Comparison of ENCODE assay signal across 9 mouse cellular contexts in the genomic region with DNA sequence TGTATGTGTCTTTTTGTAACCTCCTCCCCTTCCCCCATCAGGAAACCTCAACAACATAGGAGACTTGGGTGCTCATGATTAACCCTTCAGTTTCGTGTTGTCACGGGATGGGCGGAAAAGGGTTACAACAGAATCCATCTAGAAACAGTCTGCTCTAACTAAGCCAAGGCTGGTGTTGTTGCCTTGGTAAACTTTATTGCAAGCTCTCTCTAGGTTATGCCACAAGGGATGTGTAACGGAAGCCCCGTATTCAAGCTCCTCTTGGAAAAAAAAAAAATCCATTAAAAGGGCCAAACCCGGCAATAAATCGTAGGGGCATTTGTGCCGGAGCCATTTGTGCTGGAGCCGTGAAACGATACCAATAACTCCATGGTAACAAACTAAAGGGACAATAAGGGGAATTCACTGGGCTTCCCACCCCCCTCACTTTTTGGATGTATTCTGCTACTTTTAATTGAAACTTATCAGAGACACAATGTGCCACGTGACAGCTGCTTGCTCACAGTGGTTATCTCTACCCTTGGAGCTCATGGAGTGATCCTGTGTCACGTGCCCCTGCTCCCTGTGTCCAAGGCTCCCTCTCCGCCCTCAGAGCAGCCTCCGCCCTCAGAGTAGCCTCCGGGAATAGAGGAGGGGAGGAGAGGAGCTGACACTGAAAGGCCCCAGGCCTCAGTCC. TPM values are rescaled to one million over a fixed set of nuclear protein-coding genes. Genes with fewer than 3 reads are reported as not detected.
A peak's percentile ranks its signal among the peaks of the same experiment; 100 is the strongest.
DNase-seq lines count a peak whose midpoint lies in the region; ATAC-seq lines count a peak whose summit lies in the region.
"Had no signal": no experiment of that assay in that cellular context is flagged by ENCODE, and none has a peak within 500 bp of the region (broad histone marks: within the 10 kb centered on the region; RNA-seq: fewer than 3 reads in every experiment).

No protein-coding gene starts in this region.

- WGBS in intestine, embryonic 15.5 days = 48% methylated on average over 15 of the region's 15 CpGs
- WGBS in liver, embryonic 16.5 days (ENCODE audit: insufficient replicate concordance) = 62% methylated on average over 15 of the region's 15 CpGs

- H3K27me3 ChIP-seq in intestine, embryonic 15.5 days (replicated peaks) = no peaks in the 10 kb centered on the region
- no peaks in the 10 kb centered on the region for H3K27me3 ChIP-seq in liver, embryonic 16.5 days (ENCODE audit: control insufficient read depth, insufficient read depth, low read depth, low read length)
- H3K27me3 ChIP-seq: Patski had no signal

- no peaks in the 10 kb centered on the region for H3K36me3 ChIP-seq in intestine, embryonic 15.5 days
- no peaks in the 10 kb centered on the region for H3K36me3 ChIP-seq in liver, embryonic 16.5 days (ENCODE audit: control insufficient read depth, insufficient read depth)

- no peak overlapping the region for H3K4me3 ChIP-seq in intestine, embryonic 15.5 days (replicated peaks)
- peak overlapping the region; percentile 27 for H3K4me3 ChIP-seq in liver, embryonic 16.5 days (ENCODE audit: low read depth, low read length)

- no peak overlapping the region for H3K4me2 ChIP-seq in intestine, embryonic 15.5 days (replicated peaks)
- H3K4me2 ChIP-seq in liver, embryonic 16.5 days (ENCODE audit: low read depth, low read length) = peak overlapping the region; percentile 65

- H3K27ac ChIP-seq in intestine, embryonic 15.5 days = no peak overlapping the region
- H3K27ac ChIP-seq in liver, embryonic 16.5 days (ENCODE audit: low read length) = peak overlapping the region; percentile 93

- ATAC-seq in intestine, embryonic 15.5 days = peak; percentile 94
- peak; percentile 94 for ATAC-seq in liver, embryonic 16.5 days (ENCODE audit: low read depth)
- ATAC-seq: Patski had no signal

- H3K9me3 ChIP-seq in intestine, embryonic 15.5 days = no peaks in the 10 kb centered on the region
- H3K9me3 ChIP-seq in liver, embryonic 16.5 days (replicated peaks; ENCODE audit: control insufficient read depth, low read length) = no peaks in the 10 kb centered on the region

- peak; percentile 30 to 54 for DNase-seq in spleen, postnatal 36 days (ENCODE audit: low spot score in 2 of 2)
- no peak for DNase-seq in spleen, adult 18-20 months
- peak; percentile 36 for DNase-seq in gastrocnemius, postnatal 25 days
- DNase-seq in right cerebral cortex, adult 18-20 months = no peak
- DNase-seq in layer of hippocampus, adult 9-11 months = no peak
- no peak for DNase-seq in right cerebral cortex, postnatal 36 days (ENCODE audit: low spot score in 2 of 2)

- 0 out of 2 replicates have a peak, but pooled peaks cover 3% of the 10 kb centered on the region for H3K4me1 ChIP-seq in intestine, embryonic 15.5 days (replicated peaks)
- H3K4me1 ChIP-seq in liver, embryonic 16.5 days (ENCODE audit: control insufficient read depth, low read depth, low read length) = peaks cover 37% of the 10 kb centered on the region

- no peak overlapping the region for H3K9ac ChIP-seq in intestine, embryonic 15.5 days
- peak overlapping the region; percentile 58 for H3K9ac ChIP-seq in liver, embryonic 16.5 days (ENCODE audit: low read depth, low read length)

RNA-seq across cellular contexts. Expression of gene 1700024P04Rik, which starts 34.3 kb away (rescaled TPM):
- total RNA-seq in gastrocnemius, postnatal 25 days (2021) = not detected
- not detected in 2 replicates for polyA plus RNA-seq in intestine, embryonic 15.5 days (2015; fragmentation: Nextera tagmentation; extraction: Ambion mirVana)
- not detected in 2 replicates for polyA plus RNA-seq in liver, embryonic 16.5 days (2015; fragmentation: Nextera tagmentation; extraction: Ambion mirVana)
- polyA plus RNA-seq: Patski had no signal

Comparison
In these comparisons a context has a peak if more than half of its experiments do, and no peak if none do; other contexts are left out.
1. DNase-seq: peak in spleen, postnatal 36 days (2 of 2) and gastrocnemius, postnatal 25 days (single experiment); none in spleen, adult 18-20 months (0 of 2), right cerebral cortex, adult 18-20 months (single experiment), layer of hippocampus, adult 9-11 months (single experiment) and right cerebral cortex, postnatal 36 days (0 of 2).